27 mouse cellular contexts compared by ENCODE assay signal in the genomic region with DNA sequence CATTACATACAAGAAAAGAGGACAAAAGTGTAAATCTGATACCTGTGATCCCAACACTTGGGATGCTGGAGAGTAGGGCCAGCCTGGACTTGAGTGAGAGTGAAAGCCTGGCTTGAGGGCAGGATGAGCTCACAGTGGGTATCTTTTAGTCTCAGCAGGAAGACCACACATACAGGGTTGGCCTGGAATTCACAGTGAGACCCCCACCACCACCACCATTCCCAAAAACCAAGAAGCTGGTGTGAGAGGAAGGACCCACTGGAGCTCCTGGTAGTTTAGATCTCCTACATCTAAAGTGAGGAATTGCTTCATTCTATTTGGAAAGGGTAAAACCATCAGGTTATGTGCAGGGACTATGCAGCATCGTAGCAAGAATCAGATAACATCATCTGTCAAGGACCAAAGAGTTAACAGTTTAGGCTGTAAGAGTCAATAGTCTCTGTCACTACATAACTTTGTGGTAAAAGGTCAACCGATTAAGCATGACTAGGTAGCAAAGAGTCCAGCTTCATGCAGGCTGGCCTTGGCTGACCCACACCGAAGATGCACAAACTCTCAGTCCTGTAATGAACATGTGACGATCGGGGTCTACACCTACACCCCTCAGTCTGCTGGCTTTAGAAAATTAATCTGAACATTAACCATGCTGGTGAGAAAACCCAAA.
"Had no signal": no experiment of that assay in that cellular context is flagged by ENCODE, and none has a peak within 500 bp of the region (broad histone marks: within the 10 kb centered on the region; RNA-seq: fewer than 3 reads in every experiment).

No protein-coding gene starts in this region.

- H3K9ac ChIP-seq: heart, embryonic 12.5 days; hindbrain, embryonic 12.5 days; hindbrain, embryonic 14.5 days; intestine, embryonic 15.5 days; kidney, embryonic 15.5 days; limb, embryonic 12.5 days; liver, embryonic 13.5 days had no signal

- H3K9me3 ChIP-seq: heart, embryonic 10.5 days; heart, embryonic 12.5 days; hindbrain, embryonic 10.5 days; hindbrain, embryonic 12.5 days; intestine, embryonic 15.5 days; kidney, embryonic 15.5 days; limb, embryonic 10.5 days; limb, embryonic 12.5 days; liver, embryonic 13.5 days had no signal

- H3K36me3 ChIP-seq: heart, embryonic 10.5 days; hindbrain, embryonic 12.5 days; intestine, embryonic 15.5 days; liver, embryonic 13.5 days had no signal

- H3K4me3 ChIP-seq: gastrocnemius, adult 2 months; heart, adult 2 months; heart, embryonic 10.5 days; heart, embryonic 12.5 days; hindbrain, embryonic 10.5 days; hindbrain, embryonic 12.5 days; intestine, embryonic 15.5 days; kidney, embryonic 15.5 days; layer of hippocampus, adult 2 months; left cerebral cortex, adult 2 months; limb, embryonic 10.5 days; limb, embryonic 12.5 days; liver, embryonic 13.5 days had no signal

- H3K27ac ChIP-seq: gastrocnemius, adult 2 months; heart, adult 2 months; heart, embryonic 10.5 days; hindbrain, embryonic 10.5 days; hindbrain, embryonic 12.5 days; hindbrain, embryonic 14.5 days; intestine, embryonic 15.5 days; kidney, embryonic 15.5 days; kidney, postnatal 0 days; layer of hippocampus, adult 2 months; left cerebral cortex, adult 2 months; limb, embryonic 10.5 days; limb, embryonic 12.5 days; liver, embryonic 13.5 days had no signal

- H3K27me3 ChIP-seq: heart, embryonic 12.5 days; hindbrain, embryonic 12.5 days; intestine, embryonic 15.5 days; kidney, embryonic 15.5 days; limb, embryonic 12.5 days; liver, embryonic 13.5 days had no signal

- H3K4me2 ChIP-seq: heart, embryonic 12.5 days; hindbrain, embryonic 12.5 days; hindbrain, embryonic 14.5 days; intestine, embryonic 15.5 days; kidney, embryonic 15.5 days; limb, embryonic 12.5 days; liver, embryonic 13.5 days had no signal

- ATAC-seq: forebrain, embryonic 16.5 days; hindbrain, embryonic 16.5 days; inflammation-experienced regulatory T-cells, adult 6 months; intestine, embryonic 15.5 days; intestine, postnatal 0 days had no signal

- DNase-seq: gastrocnemius, adult 2 months; gastrocnemius, postnatal 10 days; gastrocnemius, postnatal 25 days; heart, adult 2 months; heart, postnatal 10 days; heart, postnatal 4 days; kidney, adult 18-20 months; kidney, adult 9 months; kidney, postnatal 25 days; kidney, postnatal 4 days; liver, embryonic 13.5 days had no signal
